Mouse (Mus musculus): ENCODE measurements at regions not wholly inside any gene's neighbourhood (a gene's known extent, or its start where the extent isn't known, plus 50 kb on each side); places are given as distances from the start of the nearest gene placed in this dataset.
A peak's percentile ranks its signal among the peaks of the same experiment; 100 is the strongest.

DNA sequence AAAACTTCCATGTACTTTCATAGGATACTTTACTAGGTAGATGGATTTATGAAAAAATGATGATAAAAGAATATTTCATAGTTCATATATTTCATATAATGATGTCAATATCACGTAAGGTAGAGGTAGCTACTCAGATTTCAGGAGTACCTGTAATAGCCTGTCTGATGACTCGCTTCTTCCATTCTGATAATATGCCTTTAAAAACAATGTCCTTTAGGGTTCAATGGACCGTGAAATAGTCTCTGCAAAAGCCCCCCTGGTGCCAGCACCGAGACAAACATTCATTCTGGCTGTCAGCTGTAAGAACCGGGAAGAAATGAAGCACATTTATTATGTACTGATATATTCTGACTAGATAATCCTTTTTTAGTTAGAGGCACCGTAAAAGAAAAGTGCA, 449.7 kb downstream of the Plod2 start:
- DNase-seq (ENCODE audit: low spot score) (peak; percentile 13), ATAC-seq (ENCODE audit: low read depth) (0 out of 2 replicates have a peak, but pooled peaks have one; percentile 41)
- Histone ChIP-seq H3K27ac (replicated peaks; ENCODE audit: low read depth, low read length) (no peak overlapping the region), H3K27me3 (replicated peaks; ENCODE audit: control insufficient read depth, insufficient read depth, low read length) (no peaks in the 10 kb centered on the region), H3K36me3 (ENCODE audit: control insufficient read depth, insufficient read depth, low read length) (no peaks in the 10 kb centered on the region), H3K9ac (ENCODE audit: low read depth, low read length) (no peak overlapping the region), H3K4me3 (ENCODE audit: low read depth, low read length) (no peak overlapping the region), H3K4me2 (ENCODE audit: low read depth, low read length) (no peak overlapping the region), H3K9me3 (ENCODE audit: control insufficient read depth, low read length) (no peaks in the 10 kb centered on the region), H3K4me1 (ENCODE audit: control insufficient read depth, insufficient read depth, low read length) (no peaks in the 10 kb centered on the region)
- 53% methylated on average over 6 of the region's 6 CpGs for WGBS

DNA sequence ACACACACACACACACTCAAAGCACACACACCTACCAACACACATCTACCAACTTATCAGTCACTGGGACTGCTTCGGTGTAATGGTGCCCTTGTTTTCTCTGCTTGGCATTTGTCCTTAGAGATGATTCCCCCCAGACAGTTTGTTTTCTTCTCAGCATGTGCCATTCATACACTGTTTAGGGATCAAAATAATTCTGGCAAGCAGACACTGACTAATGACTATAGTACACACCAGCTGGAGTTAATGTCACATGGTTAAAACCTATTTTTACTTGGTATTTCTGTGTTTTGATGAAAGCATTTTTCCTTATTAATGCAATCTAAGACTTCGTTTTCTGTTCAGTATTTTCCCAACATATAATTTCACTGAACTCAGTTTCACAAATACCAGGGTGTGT, 454.1 kb downstream of the Plod2 start:
- H3K27me3 ChIP-seq (replicated peaks; ENCODE audit: control insufficient read depth, insufficient read depth, low read length), result no peaks in the 10 kb centered on the region
- no peaks in the 10 kb centered on the region for H3K4me1 ChIP-seq (ENCODE audit: control insufficient read depth, insufficient read depth, low read length)
- no peaks in the 10 kb centered on the region for H3K9me3 ChIP-seq (ENCODE audit: control insufficient read depth, low read length)
- H3K9ac ChIP-seq (ENCODE audit: low read depth, low read length), result no peak overlapping the region
- no peak overlapping the region for H3K4me2 ChIP-seq (ENCODE audit: low read depth, low read length)
- H3K27ac ChIP-seq (replicated peaks; ENCODE audit: low read depth, low read length), result no peak overlapping the region
- DNase-seq (ENCODE audit: low spot score) (no peak), ATAC-seq (ENCODE audit: low read depth) (no peak)
- no peak overlapping the region for H3K4me3 ChIP-seq (ENCODE audit: low read depth, low read length)
- no peaks in the 10 kb centered on the region for H3K36me3 ChIP-seq (ENCODE audit: control insufficient read depth, insufficient read depth, low read length)
- WGBS, result 64% methylated on average over 2 of the region's 2 CpGs

DNA sequence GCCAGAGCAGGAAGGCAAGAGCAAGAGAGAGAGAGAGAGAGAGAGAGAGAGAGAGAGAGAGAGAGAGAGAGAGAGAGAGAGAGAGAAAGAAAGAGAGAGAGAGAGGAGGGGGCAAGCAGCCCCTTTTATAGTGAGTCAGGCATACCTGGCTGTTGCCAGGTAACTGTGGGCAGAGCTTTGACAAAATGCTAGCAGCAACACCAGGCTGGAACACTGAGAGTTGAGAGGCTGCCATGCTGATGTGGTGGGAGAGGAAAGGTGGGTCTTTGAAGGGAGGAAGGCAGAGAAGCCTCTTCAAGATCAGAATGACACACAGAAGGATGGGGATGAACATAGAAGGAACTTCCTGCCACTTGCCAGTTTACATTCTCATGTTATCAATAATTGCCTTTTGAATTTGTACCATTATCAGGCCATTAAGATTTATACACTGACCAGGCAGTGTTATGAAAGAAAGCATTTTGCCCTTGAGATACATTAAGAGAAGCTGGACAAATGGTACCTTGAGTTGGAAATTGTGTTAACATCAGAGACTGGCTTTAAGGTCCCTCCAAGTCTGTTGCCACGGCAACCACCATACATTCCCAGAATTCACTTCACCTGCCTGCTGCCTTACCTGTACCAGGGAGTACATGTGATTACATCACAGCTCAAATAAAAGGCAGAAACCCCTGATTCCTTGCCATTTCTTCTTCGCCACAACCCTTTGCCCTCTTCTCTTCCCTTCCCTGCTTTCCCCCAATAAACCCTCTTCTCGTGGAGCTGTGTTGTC, 463.3 kb downstream of the Plod2 start:
- H3K4me2 ChIP-seq (ENCODE audit: low read depth, low read length), result no peak overlapping the region
- H3K9me3 ChIP-seq (ENCODE audit: control insufficient read depth, low read length), result no peaks in the 10 kb centered on the region
- no peak for ATAC-seq (ENCODE audit: low read depth)
- DNase-seq (ENCODE audit: low spot score), result no peak
- WGBS, result 86% methylated on average over 3 of the region's 3 CpGs
- H3K27me3 ChIP-seq (replicated peaks; ENCODE audit: control insufficient read depth, insufficient read depth, low read length), result no peaks in the 10 kb centered on the region
- H3K27ac ChIP-seq (replicated peaks; ENCODE audit: low read depth, low read length), result no peak overlapping the region
- no peak overlapping the region for H3K4me3 ChIP-seq (ENCODE audit: low read depth, low read length)
- H3K9ac ChIP-seq (ENCODE audit: low read depth, low read length), result no peak overlapping the region
- no peaks in the 10 kb centered on the region for H3K4me1 ChIP-seq (ENCODE audit: control insufficient read depth, insufficient read depth, low read length)
- no peaks in the 10 kb centered on the region for H3K36me3 ChIP-seq (ENCODE audit: control insufficient read depth, insufficient read depth, low read length)

DNA sequence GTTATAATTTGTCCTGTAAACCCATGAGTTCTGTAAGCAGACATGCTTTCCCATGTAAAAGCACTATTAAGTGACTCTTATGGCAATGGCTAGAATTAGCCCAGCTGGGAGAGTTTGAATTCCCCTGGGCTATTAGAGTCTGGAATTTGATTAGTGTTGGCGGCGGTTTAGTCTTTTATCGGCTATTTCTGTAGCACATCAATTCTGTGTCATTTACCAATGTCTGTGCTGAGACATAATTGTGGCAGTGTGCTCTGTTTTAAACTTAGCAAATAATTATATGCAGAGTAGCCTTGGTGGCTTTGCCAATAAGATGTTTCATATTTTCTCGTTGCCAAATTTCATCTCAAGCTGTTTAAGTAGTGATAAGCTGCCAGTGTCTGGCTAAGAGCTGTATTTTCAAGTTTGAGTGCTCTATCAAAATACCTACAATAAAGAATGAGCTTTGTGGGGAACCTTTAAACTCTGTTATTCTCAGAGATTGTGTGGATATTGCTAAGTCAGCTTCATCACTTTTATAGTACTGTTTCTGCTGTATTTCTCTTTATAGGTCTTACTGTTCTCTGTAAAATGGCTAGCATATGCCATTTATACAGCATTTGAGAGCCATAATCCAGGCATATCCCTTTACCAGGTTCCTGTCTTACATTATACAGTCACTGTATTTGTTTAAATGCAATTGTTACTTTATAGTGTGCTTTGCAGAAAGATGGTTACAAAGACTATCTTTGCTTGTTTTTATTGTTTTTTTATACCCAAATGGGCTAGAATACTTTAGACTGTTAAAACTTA, 466.7 kb downstream of the Plod2 start:
- ATAC-seq (ENCODE audit: low read depth) (no peak), DNase-seq (ENCODE audit: low spot score) (peak; percentile 26)
- H3K4me3 ChIP-seq (ENCODE audit: low read depth, low read length), result no peak overlapping the region
- no peaks in the 10 kb centered on the region for H3K4me1 ChIP-seq (ENCODE audit: control insufficient read depth, insufficient read depth, low read length)
- no peaks in the 10 kb centered on the region for H3K27me3 ChIP-seq (replicated peaks; ENCODE audit: control insufficient read depth, insufficient read depth, low read length)
- no peak overlapping the region for H3K9ac ChIP-seq (ENCODE audit: low read depth, low read length)
- no peak overlapping the region for H3K27ac ChIP-seq (replicated peaks; ENCODE audit: low read depth, low read length)
- H3K36me3 ChIP-seq (ENCODE audit: control insufficient read depth, insufficient read depth, low read length), result no peaks in the 10 kb centered on the region
- H3K9me3 ChIP-seq (ENCODE audit: control insufficient read depth, low read length), result no peaks in the 10 kb centered on the region
- WGBS, result 35% methylated on average over 4 of the region's 4 CpGs
- no peak overlapping the region for H3K4me2 ChIP-seq (ENCODE audit: low read depth, low read length)

DNA sequence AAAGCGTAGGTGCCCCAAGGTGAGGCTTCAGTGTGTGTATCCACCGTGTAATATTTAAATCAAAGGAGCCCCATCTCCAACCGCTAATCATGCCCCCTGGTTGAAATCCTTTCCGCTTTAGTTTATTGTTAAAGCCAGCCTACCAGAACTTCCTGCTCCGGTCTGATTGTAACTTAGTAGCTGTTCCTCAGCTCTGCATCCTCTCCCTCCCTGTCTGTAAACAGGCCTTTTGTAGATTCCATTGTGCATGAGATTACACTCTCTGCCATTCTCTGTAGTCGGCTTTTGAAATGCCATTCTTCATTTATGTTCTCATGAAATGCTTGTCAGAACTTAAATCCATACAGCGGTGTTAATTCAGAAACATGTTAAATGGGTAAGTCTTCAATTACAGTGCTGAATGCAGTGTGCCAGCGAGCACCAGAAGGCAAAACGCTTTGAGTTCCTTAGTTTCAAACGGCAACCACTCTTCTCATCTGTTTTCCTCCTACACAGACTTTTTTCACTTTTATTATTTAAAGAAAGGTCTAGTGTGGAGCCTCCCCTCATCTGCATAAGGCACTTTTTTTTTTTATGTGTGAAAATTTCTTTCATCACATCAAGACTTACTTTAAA, 502.4 kb downstream of the Plod2 start:
- DNase-seq (ENCODE audit: low spot score) (peak; percentile 23), ATAC-seq (ENCODE audit: low read depth) (no peak)
- Histone ChIP-seq H3K27ac (replicated peaks; ENCODE audit: low read depth, low read length) (no peak overlapping the region), H3K4me2 (ENCODE audit: low read depth, low read length) (no peak overlapping the region), H3K9ac (ENCODE audit: low read depth, low read length) (no peak overlapping the region), H3K27me3 (replicated peaks; ENCODE audit: control insufficient read depth, insufficient read depth, low read length) (no peaks in the 10 kb centered on the region), H3K4me1 (ENCODE audit: control insufficient read depth, insufficient read depth, low read length) (no peaks in the 10 kb centered on the region), H3K4me3 (ENCODE audit: low read depth, low read length) (no peak overlapping the region), H3K9me3 (ENCODE audit: control insufficient read depth, low read length) (no peaks in the 10 kb centered on the region), H3K36me3 (ENCODE audit: control insufficient read depth, insufficient read depth, low read length) (no peaks in the 10 kb centered on the region)
- WGBS, result 64% methylated on average over 10 of the region's 10 CpGs

DNA sequence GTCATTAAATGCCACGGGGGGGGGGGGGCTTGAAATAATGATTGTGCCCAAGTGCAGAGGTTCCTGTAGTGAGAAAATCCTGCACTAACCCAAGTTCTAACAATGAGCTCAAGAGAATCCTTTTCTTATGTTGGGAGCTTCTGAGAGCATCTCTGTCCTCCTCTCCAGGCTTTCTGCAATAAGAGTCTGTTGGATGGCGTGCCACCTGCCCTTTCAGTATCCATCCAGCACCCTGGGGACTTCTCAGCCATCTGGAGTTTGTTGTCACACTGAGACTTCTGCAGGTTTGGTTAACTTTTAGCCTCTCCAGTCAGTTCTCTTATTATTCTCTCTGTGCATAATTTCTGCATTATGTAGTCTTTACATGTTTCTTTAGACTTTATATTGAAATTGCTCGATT, 530.1 kb downstream of the Plod2 start:
- no peaks in the 10 kb centered on the region for H3K4me1 ChIP-seq (ENCODE audit: control insufficient read depth, insufficient read depth, low read length)
- H3K4me2 ChIP-seq (ENCODE audit: low read depth, low read length), result no peak overlapping the region
- no peak overlapping the region for H3K9ac ChIP-seq (ENCODE audit: low read depth, low read length)
- ATAC-seq (ENCODE audit: low read depth) (no peak), DNase-seq (ENCODE audit: low spot score) (no peak)
- no peaks in the 10 kb centered on the region for H3K9me3 ChIP-seq (ENCODE audit: control insufficient read depth, low read length)
- H3K36me3 ChIP-seq (ENCODE audit: control insufficient read depth, insufficient read depth, low read length), result no peaks in the 10 kb centered on the region
- no peak overlapping the region for H3K27ac ChIP-seq (replicated peaks; ENCODE audit: low read depth, low read length)
- no peaks in the 10 kb centered on the region for H3K27me3 ChIP-seq (replicated peaks; ENCODE audit: control insufficient read depth, insufficient read depth, low read length)
- no peak overlapping the region for H3K4me3 ChIP-seq (ENCODE audit: low read depth, low read length)
- 61% methylated on average over 3 of the region's 3 CpGs for WGBS

DNA sequence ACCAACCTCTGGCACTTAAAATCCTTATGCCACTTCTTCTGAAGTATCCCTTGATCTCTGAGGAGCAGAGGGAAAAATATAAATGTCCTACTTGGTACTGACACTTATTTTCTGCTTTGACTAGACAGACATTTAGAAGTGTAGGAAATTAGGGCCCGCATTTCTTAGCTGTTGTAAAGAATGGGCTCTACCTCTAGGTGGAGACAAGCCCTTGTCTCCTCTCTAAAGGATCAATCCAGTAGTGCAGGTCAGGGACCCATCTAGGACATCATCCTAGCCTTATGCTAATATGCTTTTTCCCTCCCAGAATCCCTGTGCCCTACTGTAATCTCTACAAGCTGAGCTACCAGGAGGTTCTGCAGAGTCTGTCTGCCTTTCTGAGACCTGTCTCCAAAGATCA, 541.1 kb downstream of the Plod2 start:
- no peak for ATAC-seq (ENCODE audit: low read depth)
- no peaks in the 10 kb centered on the region for H3K9me3 ChIP-seq (ENCODE audit: control insufficient read depth, low read length)
- no peak overlapping the region for H3K9ac ChIP-seq (ENCODE audit: low read depth, low read length)
- WGBS, result 80% methylated on average over 1 of the region's 1 CpGs
- no peak for DNase-seq (ENCODE audit: low spot score)
- H3K27me3 ChIP-seq (replicated peaks; ENCODE audit: control insufficient read depth, insufficient read depth, low read length), result no peaks in the 10 kb centered on the region
- H3K27ac ChIP-seq (replicated peaks; ENCODE audit: low read depth, low read length), result no peak overlapping the region
- H3K36me3 ChIP-seq (ENCODE audit: control insufficient read depth, insufficient read depth, low read length), result no peaks in the 10 kb centered on the region
- no peak overlapping the region for H3K4me2 ChIP-seq (ENCODE audit: low read depth, low read length)
- no peaks in the 10 kb centered on the region for H3K4me1 ChIP-seq (ENCODE audit: control insufficient read depth, insufficient read depth, low read length)
- H3K4me3 ChIP-seq (ENCODE audit: low read depth, low read length), result no peak overlapping the region

DNA sequence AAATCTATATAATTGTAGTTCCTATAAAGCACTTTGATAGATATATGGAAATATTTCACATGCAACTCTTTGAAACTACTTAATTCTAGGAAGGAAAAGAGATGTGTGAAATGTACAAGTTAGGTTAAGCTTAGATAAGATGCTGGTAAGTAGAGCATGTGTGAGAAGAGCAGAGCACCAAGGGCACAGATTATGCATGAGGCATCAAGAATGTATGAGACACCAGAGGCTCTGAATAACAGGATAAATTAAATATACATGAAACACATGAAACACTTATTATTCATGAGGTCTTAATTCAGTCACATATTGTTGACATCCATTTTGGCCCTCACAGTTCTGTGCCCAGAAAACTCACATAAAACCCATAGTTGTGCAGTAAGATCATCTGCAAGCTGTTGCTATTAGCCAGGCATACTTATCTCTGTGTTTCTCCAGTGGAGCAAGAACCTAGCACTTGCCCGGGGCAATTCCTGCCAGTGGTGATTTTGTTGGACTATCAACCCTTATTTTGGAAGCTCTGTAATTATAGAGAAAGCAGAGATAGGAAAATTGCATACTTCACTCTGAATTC, 556.1 kb downstream of the Plod2 start:
- Histone ChIP-seq H3K9ac (ENCODE audit: low read depth, low read length) (no peak overlapping the region), H3K36me3 (ENCODE audit: control insufficient read depth, insufficient read depth, low read length) (no peaks in the 10 kb centered on the region), H3K9me3 (ENCODE audit: control insufficient read depth, low read length) (no peaks in the 10 kb centered on the region), H3K4me3 (ENCODE audit: low read depth, low read length) (no peak overlapping the region), H3K27me3 (replicated peaks; ENCODE audit: control insufficient read depth, insufficient read depth, low read length) (no peaks in the 10 kb centered on the region), H3K27ac (replicated peaks; ENCODE audit: low read depth, low read length) (no peak overlapping the region), H3K4me2 (ENCODE audit: low read depth, low read length) (no peak overlapping the region), H3K4me1 (ENCODE audit: control insufficient read depth, insufficient read depth, low read length) (no peaks in the 10 kb centered on the region)
- 76% methylated on average over 1 of the region's 1 CpGs for WGBS
- DNase-seq (ENCODE audit: low spot score) (no peak), ATAC-seq (ENCODE audit: low read depth) (no peak)

All from embryonic facial prominence, embryonic 14.5 days (tissue).